Mouse (Mus musculus) heart, postnatal 0 days (tissue): ENCODE results near the gene Mob1b. TPM values are rescaled to one million over a fixed set of nuclear protein-coding genes. Genes with fewer than 3 reads are reported as not detected.

Source experiments
- ATAC-seq: fragments of 200-750 bp; cut with Nextera tagmentation; 2 replicates; pipeline ENCODE4 v1.8.0; 2017; ENCODE audit warnings: low read depth, moderate number of reproducible peaks, moderate library complexity; ENCODE audit not compliant: insufficient read depth
- DNase-seq: peaks from one replicate; pipeline ENCODE4 v3.0.0-alpha.2; 2016; ENCODE audit warnings: low spot score
- H3K27ac ChIP-seq: fragments of 300-500 bp; sonication (generic); 2 replicates; pipeline ENCODE4 v1.5.1; 2014; ENCODE audit warnings: low read depth, mild to moderate bottlenecking
- H3K27me3 ChIP-seq: fragments of 300-500 bp; sonication (generic); 2 replicates; pipeline ENCODE4 v1.6.1; 2014; ENCODE audit warnings: low read length, mixed read lengths; ENCODE audit not compliant: control insufficient read depth, insufficient read depth
- H3K36me3 ChIP-seq: fragments of 300-500 bp; sonication (generic); replicated peaks from 2 replicates; pipeline ENCODE4 v1.6.1; 2014; ENCODE audit warnings: low read length, mixed read lengths; ENCODE audit not compliant: control insufficient read depth, insufficient read depth
- H3K4me1 ChIP-seq: fragments of 300-500 bp; sonication (generic); 2 replicates; pipeline ENCODE4 v1.6.1; 2014; ENCODE audit warnings: antibody characterized with exemption; ENCODE audit not compliant: control insufficient read depth, insufficient read depth
- H3K4me2 ChIP-seq: fragments of 300-500 bp; sonication (generic); 2 replicates; pipeline ENCODE4 v1.6.1; 2014; ENCODE audit warnings: low read depth, mild to moderate bottlenecking, low read length, moderate library complexity
- H3K4me3 ChIP-seq: fragments of 300-500 bp; sonication (generic); 2 replicates; pipeline ENCODE4 v1.5.1; 2014; ENCODE audit warnings: low read depth, low read length
- H3K9ac ChIP-seq: fragments of 300-500 bp; sonication (generic); replicated peaks from 2 replicates; pipeline ENCODE4 v1.6.1; 2014; ENCODE audit warnings: low read depth, low read length, mixed read lengths
- H3K9me3 ChIP-seq: fragments of 300-500 bp; sonication (generic); replicated peaks from 2 replicates; pipeline ENCODE4 v1.6.1; 2016; ENCODE audit warnings: low read length; ENCODE audit not compliant: control insufficient read depth
- CTCF ChIP-seq: IDR thresholded peaks from 2 replicates; pipeline ENCODE4 v1.5.1; 2016; ENCODE audit warnings: antibody characterized with exemption, control low read depth, low read depth
- EP300 ChIP-seq: IDR thresholded peaks from 2 replicates; pipeline ENCODE4 v1.6.1; 2016; ENCODE audit warnings: antibody characterized with exemption, low read depth
- WGBS: fragments of 180-500 bp; shearing (Covaris S2); extraction: QIAGEN DNeasy Blood & Tissue Kit; methylation state at CpG from one replicate; pipeline ENCODE4 v1.1.7; 2014; 5-methylcytosine and 5-hydroxymethylcytosine counted together
- polyA plus RNA-seq: library from polyadenylated mRNA; unstranded; fragments of >200 nt; fragmentation: Nextera tagmentation; extraction: Ambion mirVana; gene quantifications from 2 replicates; pipeline ENCODE4 v1.2.1, GENCODE M21; 2015
- total RNA-seq: library from RNA; depleted of rRNA; stranded (reverse); fragments of >200 nt; gene quantifications from 2 replicates; pipeline ENCODE4 v1.2.3, GENCODE M21; 2014; ENCODE audit warnings: low replicate concordance

The Mob1b gene
- total and polyA plus RNA-seq, 2 experiments from 2014 or later = 17.2 to 19.7 TPM

DNA sequence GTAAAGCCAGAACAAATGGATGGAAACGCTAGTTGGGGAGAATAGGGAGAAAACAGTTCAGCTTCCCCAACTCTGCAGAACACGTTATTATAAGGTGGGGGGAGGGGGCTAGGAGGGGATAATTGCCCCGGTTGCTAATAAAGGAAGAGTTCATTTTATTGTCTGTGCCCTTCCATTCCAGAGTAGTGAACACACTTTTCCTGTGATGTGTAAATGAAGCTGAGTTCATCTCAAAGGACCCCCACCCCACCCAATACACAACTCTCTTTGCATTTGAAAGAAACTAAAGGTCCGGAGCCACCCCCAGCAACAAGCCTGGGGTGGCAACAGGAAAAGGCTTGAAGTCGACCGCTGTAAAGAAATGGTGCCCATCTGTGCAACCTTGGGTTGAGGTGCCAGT lies 41.3 kb upstream of the Mob1b start:
- no peaks in the 10 kb centered on the region for H3K4me1 ChIP-seq
- no peaks in the 10 kb centered on the region for H3K36me3 ChIP-seq
- no peak overlapping the region for H3K9ac ChIP-seq
- WGBS = 34% methylated on average over 6 of the region's 6 CpGs
- DNase-seq = no peak
- H3K27ac ChIP-seq = no peak overlapping the region
- TF ChIP-seq CTCF (no peak), EP300 (no peak)
- no peak for ATAC-seq
- H3K27me3 ChIP-seq = no peaks in the 10 kb centered on the region
- no peaks in the 10 kb centered on the region for H3K9me3 ChIP-seq
- no peak overlapping the region for H3K4me3 ChIP-seq
- H3K4me2 ChIP-seq = no peak overlapping the region

DNA sequence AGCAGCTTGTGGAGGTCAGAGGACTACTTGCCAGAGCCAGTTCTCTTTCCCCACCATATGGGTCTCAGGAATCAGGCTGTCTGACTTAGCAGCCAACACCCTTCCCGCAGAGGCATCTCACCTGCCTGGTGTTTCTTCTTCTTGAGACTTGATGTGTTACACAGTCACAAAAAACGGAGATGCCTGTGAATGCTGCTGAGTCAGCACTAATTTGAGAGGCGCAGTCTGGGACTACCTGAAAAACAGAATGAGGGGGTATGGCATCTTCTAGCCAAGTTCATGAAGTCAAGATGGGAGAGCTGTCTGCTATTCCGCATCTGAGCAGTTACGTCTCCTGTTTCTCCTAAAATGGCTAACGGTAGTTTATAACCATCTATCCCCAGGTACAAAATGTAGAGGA lies 40.1 kb upstream of the Mob1b start:
- 83% methylated on average over 6 of the region's 6 CpGs for WGBS

DNA sequence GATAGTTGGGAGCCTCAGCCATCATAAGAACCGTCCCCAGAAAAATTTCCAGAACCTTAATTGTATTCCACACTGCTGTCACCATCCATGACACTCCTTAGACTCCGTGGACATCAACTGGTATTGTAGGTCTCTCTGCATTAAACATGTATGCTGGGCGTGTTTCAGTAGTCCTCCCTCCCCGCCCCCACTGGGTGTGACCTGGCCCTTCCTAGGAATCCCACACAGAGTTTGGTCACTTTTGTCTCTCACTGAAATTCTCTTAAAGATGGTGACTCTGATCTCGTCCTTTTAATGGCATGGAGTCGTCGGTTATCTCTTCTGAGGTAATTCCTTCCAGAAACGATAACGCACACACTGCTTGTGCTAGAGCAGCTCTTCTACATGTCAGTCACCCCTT lies 36.9 kb upstream of the Mob1b start:
- no peaks in the 10 kb centered on the region for H3K36me3 ChIP-seq
- no peaks in the 10 kb centered on the region for H3K9me3 ChIP-seq
- no peak overlapping the region for H3K4me2 ChIP-seq
- H3K9ac ChIP-seq = no peak overlapping the region
- no peaks in the 10 kb centered on the region; the same call in 1 of the 2 replicates for H3K4me1 ChIP-seq
- DNase-seq (no peak), ATAC-seq (no peak)
- no peaks in the 10 kb centered on the region for H3K27me3 ChIP-seq
- TF ChIP-seq EP300 (no peak), CTCF (no peak)
- WGBS = 66% methylated on average over 9 of the region's 9 CpGs
- no peak overlapping the region for H3K4me3 ChIP-seq
- no peak overlapping the region for H3K27ac ChIP-seq

More for the DNA sequence above, 40.1 kb upstream of the Mob1b start:
- Histone ChIP-seq H3K4me2 (no peak overlapping the region), H3K9me3 (no peaks in the 10 kb centered on the region), H3K27me3 (no peaks in the 10 kb centered on the region), H3K27ac (no peak overlapping the region), H3K9ac (no peak overlapping the region), H3K36me3 (no peaks in the 10 kb centered on the region), H3K4me3 (no peak overlapping the region), H3K4me1 (no peaks in the 10 kb centered on the region; the same call in 1 of the 2 replicates)
- DNase-seq = no peak
- TF ChIP-seq EP300 = no peak
- TF ChIP-seq CTCF = no peak
- no peak for ATAC-seq

DNA sequence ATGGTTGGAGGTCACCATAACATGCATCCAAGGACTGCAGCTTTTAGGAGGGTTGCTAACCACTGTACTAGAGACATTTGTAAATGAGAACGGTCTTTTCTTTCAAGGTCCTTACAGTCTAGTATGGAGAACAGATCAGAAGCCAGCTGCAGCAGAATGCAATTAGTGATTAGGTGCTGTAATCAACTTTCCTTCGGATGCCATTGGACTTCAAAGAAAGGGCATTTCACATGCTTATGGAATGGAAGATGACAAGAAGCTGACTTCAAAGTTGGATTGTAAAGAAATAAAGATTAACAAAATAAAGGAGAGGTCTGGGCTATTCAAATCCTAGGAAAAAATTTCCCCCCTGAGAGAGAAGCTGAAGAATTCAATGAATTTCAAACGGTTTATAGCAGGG lies 36.4 kb upstream of the Mob1b start:
- Histone ChIP-seq H3K27me3 (no peaks in the 10 kb centered on the region), H3K4me2 (no peak overlapping the region), H3K9ac (no peak overlapping the region), H3K4me1 (no peaks in the 10 kb centered on the region; the same call in 1 of the 2 replicates), H3K4me3 (no peak overlapping the region), H3K27ac (no peak overlapping the region), H3K9me3 (no peaks in the 10 kb centered on the region), H3K36me3 (no peaks in the 10 kb centered on the region)
- TF ChIP-seq EP300 (no peak), CTCF (no peak)
- DNase-seq = no peak
- no peak for ATAC-seq
- WGBS = 30% methylated on average over 3 of the region's 3 CpGs

DNA sequence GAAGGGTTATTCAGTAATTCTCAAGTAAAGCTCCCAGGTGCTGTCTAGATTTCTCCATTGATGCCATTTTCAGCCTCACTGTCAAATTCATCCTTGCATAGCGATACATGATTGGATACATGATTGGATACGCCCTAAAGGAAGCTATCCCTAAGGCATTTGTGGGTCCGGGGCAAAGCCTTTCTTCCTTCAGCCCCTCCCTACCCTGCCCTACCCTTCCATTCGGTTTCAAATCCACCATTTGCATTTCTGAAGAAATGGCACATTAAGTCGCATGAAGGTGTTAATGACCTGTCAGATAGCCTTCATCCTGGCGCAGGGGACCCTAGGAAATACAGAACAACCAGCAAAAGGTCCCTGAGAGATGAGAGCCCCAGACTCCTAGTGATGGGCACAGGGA lies 35.3 kb upstream of the Mob1b start:
- Histone ChIP-seq H3K36me3 (no peaks in the 10 kb centered on the region), H3K4me1 (no peaks in the 10 kb centered on the region; the same call in 1 of the 2 replicates), H3K9me3 (no peaks in the 10 kb centered on the region), H3K27me3 (no peaks in the 10 kb centered on the region), H3K9ac (no peak overlapping the region), H3K4me2 (no peak overlapping the region), H3K4me3 (no peak overlapping the region), H3K27ac (no peak overlapping the region)
- 21% methylated on average over 6 of the region's 6 CpGs for WGBS
- ATAC-seq = no peak
- no peak for TF ChIP-seq EP300
- TF ChIP-seq CTCF = no peak
- no peak for DNase-seq

DNA sequence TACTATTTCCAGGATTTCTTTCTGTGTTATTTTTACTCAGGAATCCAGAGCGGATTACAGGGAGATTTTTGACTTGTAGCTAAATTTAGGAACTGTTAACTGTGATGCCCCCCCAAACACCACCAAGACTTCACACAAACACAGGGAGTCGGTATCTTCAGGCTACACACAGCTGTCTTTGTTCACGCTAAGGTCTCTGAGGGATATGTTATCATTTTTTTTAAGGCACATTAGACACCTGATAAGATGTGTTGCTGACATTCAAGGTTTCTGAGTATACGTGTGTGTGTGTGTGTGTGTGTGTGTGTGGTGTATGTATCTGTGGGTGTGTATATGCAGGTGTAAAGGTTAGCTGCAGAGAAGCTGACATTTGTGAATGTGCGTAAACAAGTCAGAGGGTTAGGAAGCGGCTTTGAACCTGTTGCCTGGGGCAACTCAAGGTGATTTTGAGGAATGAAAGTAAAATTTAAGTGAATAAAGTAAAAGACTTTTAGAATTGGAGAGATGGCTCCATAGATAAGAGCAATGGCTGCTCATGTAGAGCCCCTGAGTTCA lies 34.8 kb upstream of the Mob1b start:
- TF ChIP-seq EP300 (no peak), CTCF (no peak)
- H3K27ac ChIP-seq = no peak overlapping the region
- H3K27me3 ChIP-seq = no peaks in the 10 kb centered on the region
- no peaks in the 10 kb centered on the region for H3K9me3 ChIP-seq
- H3K4me1 ChIP-seq = no peaks in the 10 kb centered on the region; the same call in 1 of the 2 replicates
- no peak overlapping the region for H3K4me3 ChIP-seq
- ATAC-seq = no peak
- H3K9ac ChIP-seq = no peak overlapping the region
- WGBS = 32% methylated on average over 6 of the region's 6 CpGs
- DNase-seq = no peak
- H3K36me3 ChIP-seq = no peaks in the 10 kb centered on the region
- H3K4me2 ChIP-seq = no peak overlapping the region
